Mouse (Mus musculus) kidney, embryonic 15.5 days (tissue): ENCODE results near the gene Tmem86b. TPM values are rescaled to one million over a fixed set of nuclear protein-coding genes. Genes with fewer than 3 reads are reported as not detected.

Experiments
- ATAC-seq: fragments of 200-750 bp; cut with Nextera tagmentation; replicated peaks from 2 replicates; pipeline ENCODE4 v1.8.0; 2017; ENCODE audit warnings: moderate TSS enrichment; ENCODE audit not compliant: low FRiP score
- H3K27ac ChIP-seq: fragments of 300-500 bp; sonication (generic); 2 replicates; pipeline ENCODE4 v1.5.1; 2015; ENCODE audit warnings: mild to moderate bottlenecking, inconsistent platforms
- H3K27me3 ChIP-seq: fragments of 300-500 bp; sonication (generic); 2 replicates; pipeline ENCODE4 v1.6.1; 2015; ENCODE audit warnings: inconsistent platforms
- H3K36me3 ChIP-seq: fragments of 300-500 bp; sonication (generic); 2 replicates; pipeline ENCODE4 v1.6.1; 2015; ENCODE audit warnings: inconsistent platforms
- H3K4me1 ChIP-seq: fragments of 300-500 bp; sonication (generic); 2 replicates; pipeline ENCODE4 v1.6.1; 2015; ENCODE audit warnings: inconsistent platforms
- H3K4me2 ChIP-seq: fragments of 300-500 bp; sonication (generic); 2 replicates; pipeline ENCODE4 v1.6.1; 2015; ENCODE audit warnings: moderate library complexity, mild to moderate bottlenecking, inconsistent platforms
- H3K4me3 ChIP-seq: fragments of 300-500 bp; sonication (generic); replicated peaks from 2 replicates; pipeline ENCODE4 v1.5.1; 2015; ENCODE audit warnings: mild to moderate bottlenecking, inconsistent platforms
- H3K9ac ChIP-seq: fragments of 300-500 bp; sonication (generic); 2 replicates; pipeline ENCODE4 v1.6.1; 2015; ENCODE audit warnings: mild to moderate bottlenecking, inconsistent platforms
- H3K9me3 ChIP-seq: fragments of 300-500 bp; sonication (generic); replicated peaks from 2 replicates; pipeline ENCODE4 v1.6.1; 2016; ENCODE audit warnings: inconsistent platforms
- WGBS: fragments of 180-500 bp; shearing (Covaris S2); methylation state at CpG from one replicate; pipeline ENCODE4 v1.1.7; 2015; ENCODE audit warnings: mixed read lengths; 5-methylcytosine and 5-hydroxymethylcytosine counted together
- polyA plus RNA-seq: library from polyadenylated mRNA; unstranded; fragments of >200 nt; fragmentation: Nextera tagmentation; extraction: Ambion mirVana; gene quantifications from 2 replicates; pipeline ENCODE4 v1.2.1, GENCODE M21; 2015

Tmem86b gene
- polyA plus RNA-seq, 1 experiment from 2014 or later, result 1.5 TPM

DNA sequence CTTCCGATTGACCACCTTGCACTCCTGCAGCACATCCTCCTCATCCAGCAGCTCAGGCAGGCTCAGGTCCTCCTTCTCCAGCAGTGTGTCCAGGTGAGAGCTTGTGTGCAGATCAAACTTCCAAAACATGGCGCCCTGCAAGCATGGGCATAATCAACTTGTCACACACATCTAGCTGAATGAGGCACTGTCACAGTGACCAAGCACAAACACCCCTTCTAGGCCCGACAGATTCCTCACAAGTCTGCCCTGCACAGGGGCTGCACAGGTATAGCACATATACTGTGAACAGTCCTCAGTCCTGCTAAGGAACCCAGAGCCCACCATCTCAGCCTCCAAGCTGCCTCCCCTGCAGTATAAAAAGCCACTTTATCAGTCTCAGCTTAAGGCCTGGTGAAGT is 15.6 kb upstream of the Tmem86b start:
- WGBS, result 85% methylated on average over 3 of the region's 3 CpGs
- Histone ChIP-seq H3K9me3 (no peaks in the 10 kb centered on the region), H3K4me1 (no peaks in the 10 kb centered on the region), H3K27me3 (no peaks in the 10 kb centered on the region), H3K27ac (no peak overlapping the region), H3K36me3 (peaks cover 59% of the 10 kb centered on the region), H3K9ac (no peak overlapping the region), H3K4me2 (no peak overlapping the region), H3K4me3 (no peak overlapping the region)
- no peak for ATAC-seq

DNA sequence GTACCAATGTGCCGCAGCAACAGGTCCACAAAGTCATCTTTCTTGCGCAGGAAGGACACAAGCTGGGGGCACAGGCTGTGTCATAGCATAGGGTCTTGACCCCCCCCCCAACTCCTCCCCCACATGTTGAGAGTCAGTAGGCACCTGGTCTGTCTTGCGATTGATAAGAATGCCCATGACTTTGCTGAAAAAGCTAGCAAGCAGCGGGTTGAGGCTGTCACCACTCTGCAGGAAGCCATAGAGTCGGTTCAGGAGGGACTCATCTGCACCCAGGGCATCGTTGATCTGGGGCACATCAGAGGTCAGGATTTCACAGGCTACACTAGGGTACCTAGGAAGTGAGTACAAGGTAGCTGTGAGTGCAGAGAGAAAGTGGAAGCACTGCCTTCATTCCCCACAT is 12.0 kb upstream of the Tmem86b start:
- no peaks in the 10 kb centered on the region for H3K9me3 ChIP-seq
- WGBS, result 89% methylated on average over 6 of the region's 6 CpGs
- ATAC-seq, result no peak
- H3K27me3 ChIP-seq, result no peaks in the 10 kb centered on the region
- no peak overlapping the region for H3K4me3 ChIP-seq
- peaks cover 89% of the 10 kb centered on the region for H3K36me3 ChIP-seq
- H3K9ac ChIP-seq, result no peak overlapping the region
- no peak overlapping the region for H3K27ac ChIP-seq
- no peak overlapping the region for H3K4me2 ChIP-seq
- H3K4me1 ChIP-seq, result no peaks in the 10 kb centered on the region

GRCm38 (mm10) chr7:4641956-4642355 is 10.7 kb upstream of the Tmem86b start:
- Histone ChIP-seq H3K9ac (no peak overlapping the region), H3K4me1 (no peaks in the 10 kb centered on the region), H3K27me3 (no peaks in the 10 kb centered on the region), H3K4me2 (no peak overlapping the region), H3K27ac (no peak overlapping the region), H3K36me3 (peaks cover 99% of the 10 kb centered on the region), H3K9me3 (no peaks in the 10 kb centered on the region), H3K4me3 (no peak overlapping the region)
- 85% methylated on average over 7 of the region's 7 CpGs for WGBS
- ATAC-seq, result no peak

DNA sequence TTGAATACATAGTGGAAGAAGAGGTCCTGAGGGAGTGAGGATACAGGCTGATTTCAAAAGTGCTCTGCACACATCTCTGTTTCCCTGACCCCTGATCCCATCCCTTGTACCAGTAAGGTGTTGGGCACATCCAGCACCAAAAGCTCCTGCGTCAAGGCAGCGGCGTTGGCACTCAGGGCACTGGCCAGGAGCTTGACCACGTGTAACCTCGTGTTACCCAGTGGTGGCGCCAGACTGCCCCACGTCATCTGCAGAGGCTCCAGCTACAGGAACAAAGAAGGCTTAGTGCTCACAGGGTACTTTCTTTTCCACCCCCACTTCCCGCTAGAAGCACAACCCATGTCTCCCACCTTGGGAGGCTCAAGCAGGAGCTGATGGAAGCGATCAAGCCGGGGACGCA is 9.9 kb upstream of the Tmem86b start:
- no peak for ATAC-seq
- Histone ChIP-seq H3K27ac (no peak overlapping the region), H3K4me2 (no peak overlapping the region), H3K4me3 (no peak overlapping the region), H3K4me1 (no peaks in the 10 kb centered on the region), H3K9ac (no peak overlapping the region), H3K36me3 (peaks cover 98% of the 10 kb centered on the region), H3K9me3 (no peaks in the 10 kb centered on the region), H3K27me3 (no peaks in the 10 kb centered on the region)
- 89% methylated on average over 11 of the region's 11 CpGs for WGBS

DNA sequence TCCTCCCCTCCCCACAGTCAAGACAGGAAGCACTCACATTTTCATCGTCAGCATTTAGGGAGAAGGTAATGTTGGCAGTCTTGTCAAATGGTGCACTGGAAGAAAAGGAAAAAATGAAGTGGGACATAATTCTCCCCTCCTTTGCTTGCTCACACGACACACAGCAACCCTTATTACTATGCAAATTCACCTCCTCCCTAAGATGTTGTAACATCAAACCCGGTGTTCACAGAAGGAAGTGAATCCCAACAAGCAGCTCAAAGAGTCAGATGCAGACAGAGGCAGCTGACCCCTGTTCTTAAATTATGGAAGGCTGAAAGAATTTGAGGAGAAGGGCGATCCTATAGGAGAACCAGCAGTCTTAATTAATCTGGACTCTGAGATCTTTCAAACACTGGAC is 5.0 kb upstream of the Tmem86b start:
- Histone ChIP-seq H3K4me3 (no peak overlapping the region), H3K9ac (no peak overlapping the region), H3K9me3 (no peaks in the 10 kb centered on the region), H3K27ac (no peak overlapping the region), H3K4me2 (no peak overlapping the region), H3K27me3 (no peaks in the 10 kb centered on the region), H3K4me1 (no peaks in the 10 kb centered on the region), H3K36me3 (peaks cover 92% of the 10 kb centered on the region)
- 84% methylated on average over 4 of the region's 4 CpGs for WGBS
- no peak for ATAC-seq

DNA sequence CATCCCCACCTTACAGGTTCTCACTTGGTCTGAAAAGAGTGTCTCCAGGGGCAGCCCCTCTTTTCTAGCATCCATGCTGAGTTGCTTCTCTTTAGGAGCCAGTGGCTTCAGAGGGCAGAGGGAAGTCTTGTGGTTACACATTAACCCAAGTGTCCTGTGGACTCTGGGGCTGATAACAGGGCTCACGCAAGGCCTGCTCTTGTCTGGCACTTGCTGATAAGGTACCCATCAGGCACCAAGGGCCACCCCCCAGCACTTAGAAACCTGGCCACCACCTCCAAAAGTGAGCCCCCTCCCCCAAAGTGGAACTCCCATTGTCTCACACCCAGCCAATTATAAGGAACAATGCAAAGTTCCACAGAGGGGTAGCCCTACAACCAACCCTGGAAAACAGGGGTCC is 1.0 kb downstream of the Tmem86b start:
- no peak overlapping the region for H3K27ac ChIP-seq
- peak; percentile 72 for ATAC-seq
- no peak overlapping the region for H3K4me2 ChIP-seq
- no peak overlapping the region for H3K4me3 ChIP-seq
- H3K9me3 ChIP-seq, result no peaks in the 10 kb centered on the region
- H3K27me3 ChIP-seq, result no peaks in the 10 kb centered on the region
- peaks cover 67% of the 10 kb centered on the region for H3K36me3 ChIP-seq
- WGBS, result 85% methylated on average over 1 of the region's 1 CpGs
- H3K9ac ChIP-seq, result no peak overlapping the region
- no peaks in the 10 kb centered on the region for H3K4me1 ChIP-seq

DNA sequence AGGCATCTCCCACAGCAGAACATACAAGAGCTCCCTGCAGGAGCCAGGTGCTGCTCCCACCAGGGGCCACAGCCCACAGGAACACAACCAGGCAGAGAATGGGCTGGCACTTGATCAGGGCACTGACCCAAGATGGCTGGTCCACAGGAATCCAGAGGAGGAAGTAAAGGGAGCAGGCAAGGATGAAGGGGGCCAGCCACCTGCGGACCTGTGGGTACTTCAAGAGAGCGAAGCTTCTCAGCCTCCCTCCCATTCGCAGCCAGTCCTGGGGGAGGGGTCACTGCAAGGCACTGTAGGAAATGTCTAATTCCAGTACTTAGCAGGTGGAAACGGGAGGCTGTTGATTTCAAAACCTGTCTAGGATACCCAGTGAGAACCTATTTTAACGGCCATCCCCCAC is 1.6 kb downstream of the Tmem86b start:
- Histone ChIP-seq H3K9me3 (no peaks in the 10 kb centered on the region), H3K4me2 (no peak overlapping the region), H3K27me3 (no peaks in the 10 kb centered on the region), H3K4me3 (no peak overlapping the region), H3K9ac (no peak overlapping the region), H3K27ac (no peak overlapping the region), H3K4me1 (no peaks in the 10 kb centered on the region), H3K36me3 (peaks cover 62% of the 10 kb centered on the region)
- WGBS, result 97% methylated on average over 5 of the region's 5 CpGs
- ATAC-seq, result no peak; the same call in 1 of the 2 replicates

DNA sequence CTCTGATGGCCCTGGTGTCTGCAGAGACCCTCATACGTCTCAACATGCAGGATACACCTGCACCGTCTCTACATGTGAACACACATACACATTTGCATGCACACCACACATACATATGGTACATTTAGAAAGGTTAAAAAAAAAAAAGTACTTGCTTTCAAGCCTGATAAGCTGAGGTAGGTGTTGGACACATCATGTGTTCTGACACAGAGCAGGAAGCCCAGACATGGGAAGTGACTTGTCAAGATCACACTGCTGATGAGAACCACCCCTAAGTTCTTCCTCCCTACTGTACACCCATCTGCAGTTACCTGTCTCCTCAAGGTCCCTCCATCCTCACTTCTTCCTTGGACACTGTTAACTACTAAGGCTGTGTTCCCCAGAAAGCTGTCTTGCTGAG is 5.3 kb downstream of the Tmem86b start:
- WGBS, result 88% methylated on average over 2 of the region's 2 CpGs
- ATAC-seq, result no peak

GRCm38 (mm10) chr7:4624343-4624742 is 6.9 kb downstream of the Tmem86b start:
- WGBS, result 56% methylated on average over 1 of the region's 1 CpGs
- no peak overlapping the region for H3K27ac ChIP-seq
- H3K36me3 ChIP-seq, result peaks cover 14% of the 10 kb centered on the region
- no peak overlapping the region for H3K4me3 ChIP-seq
- no peaks in the 10 kb centered on the region for H3K9me3 ChIP-seq
- peaks cover 4% of the 10 kb centered on the region; the same call in 1 of the 2 replicates for H3K4me1 ChIP-seq
- 0 out of 2 replicates have a peak, but pooled peaks have one; percentile 8 for ATAC-seq
- H3K27me3 ChIP-seq, result no peaks in the 10 kb centered on the region
- H3K9ac ChIP-seq, result no peak overlapping the region
- no peak overlapping the region for H3K4me2 ChIP-seq

More for the DNA sequence above, 5.3 kb downstream of the Tmem86b start:
- Histone ChIP-seq H3K27ac (no peak overlapping the region), H3K4me2 (no peak overlapping the region), H3K27me3 (no peaks in the 10 kb centered on the region), H3K9me3 (no peaks in the 10 kb centered on the region), H3K9ac (no peak overlapping the region), H3K4me3 (no peak overlapping the region), H3K4me1 (peaks cover 4% of the 10 kb centered on the region; the same call in 1 of the 2 replicates), H3K36me3 (peaks cover 28% of the 10 kb centered on the region)

DNA sequence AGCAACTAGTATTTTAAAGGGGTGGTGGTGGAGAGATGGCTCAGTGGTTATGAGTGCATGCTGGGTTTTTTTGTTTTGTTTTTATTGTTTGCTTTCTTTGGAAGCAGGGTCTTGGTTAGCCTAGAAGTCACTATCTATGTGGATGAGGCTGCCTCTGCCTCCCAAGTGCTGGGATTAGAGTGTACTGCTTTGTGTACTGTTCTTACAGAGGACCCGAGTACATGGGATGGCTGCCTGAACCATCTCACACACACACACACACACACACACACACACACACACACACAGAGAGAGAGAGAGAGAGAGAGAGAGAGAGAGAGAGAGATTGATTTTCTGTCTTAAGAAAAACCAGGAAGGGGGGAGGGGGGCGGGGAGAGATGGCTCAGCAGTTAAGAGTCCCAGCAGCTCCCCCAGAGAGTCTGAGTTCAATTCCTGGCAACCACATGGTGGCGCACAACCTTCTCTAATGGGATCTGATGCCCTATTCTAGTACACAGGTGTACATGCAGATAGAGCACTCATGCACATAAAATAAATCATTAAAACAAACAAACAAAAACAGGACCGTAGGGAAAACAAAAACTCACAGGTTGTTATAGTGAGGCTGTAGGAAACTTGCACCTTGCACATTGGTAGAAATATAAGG is 7.6 kb downstream of the Tmem86b start:
- Histone ChIP-seq H3K4me1 (peaks cover 4% of the 10 kb centered on the region; the same call in 1 of the 2 replicates), H3K4me3 (no peak overlapping the region), H3K27ac (no peak overlapping the region), H3K36me3 (peaks cover 7% of the 10 kb centered on the region), H3K27me3 (no peaks in the 10 kb centered on the region), H3K4me2 (no peak overlapping the region), H3K9me3 (no peaks in the 10 kb centered on the region), H3K9ac (no peak overlapping the region)
- peak; percentile 44; the same call in 1 of the 2 replicates for ATAC-seq
- 25% methylated on average over 4 of the region's 4 CpGs for WGBS

DNA sequence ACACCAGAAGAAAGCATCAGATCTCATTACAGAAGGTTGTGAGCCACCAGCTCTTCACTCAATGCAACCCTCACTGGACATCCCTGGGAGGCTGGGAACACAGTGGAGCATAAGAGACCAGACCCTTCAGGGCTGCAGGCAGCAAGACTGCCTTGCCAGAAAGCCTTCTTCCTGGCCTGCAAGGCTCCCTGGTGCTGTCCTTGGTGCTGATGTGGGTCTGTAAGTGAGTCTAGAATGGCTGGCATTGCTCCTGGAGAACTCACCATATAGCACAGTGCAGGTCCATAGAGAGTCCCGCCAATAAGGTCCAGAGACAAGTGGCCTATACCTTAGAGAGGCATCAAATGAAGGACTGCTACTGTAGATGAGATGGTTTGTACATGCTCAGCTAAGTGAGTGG is 11.2 kb downstream of the Tmem86b start:
- H3K4me2 ChIP-seq, result no peak overlapping the region
- 31% methylated on average over 1 of the region's 1 CpGs for WGBS
- peaks cover 4% of the 10 kb centered on the region; the same call in 1 of the 2 replicates for H3K4me1 ChIP-seq
- no peak overlapping the region for H3K4me3 ChIP-seq
- H3K27ac ChIP-seq, result no peak overlapping the region
- ATAC-seq, result no peak
- no peaks in the 10 kb centered on the region for H3K27me3 ChIP-seq
- H3K9me3 ChIP-seq, result no peaks in the 10 kb centered on the region
- no peak overlapping the region for H3K9ac ChIP-seq
- no peaks in the 10 kb centered on the region for H3K36me3 ChIP-seq

- Histone ChIP-seq H3K36me3 (no peaks in the 10 kb centered on the region), H3K27me3 (no peaks in the 10 kb centered on the region), H3K4me3 (no peak overlapping the region), H3K9ac (no peak overlapping the region), H3K27ac (no peak overlapping the region), H3K9me3 (no peaks in the 10 kb centered on the region), H3K4me1 (no peaks in the 10 kb centered on the region), H3K4me2 (no peak overlapping the region)
- no peak for ATAC-seq
- WGBS, result 75% methylated on average over 14 of the region's 14 CpGs
Measured at GRCm38 (mm10) chr7:4613740-4614403, 17.4 kb downstream of the Tmem86b start.
